ENCODE assay signal across 11 mouse cellular contexts in the genomic region with DNA sequence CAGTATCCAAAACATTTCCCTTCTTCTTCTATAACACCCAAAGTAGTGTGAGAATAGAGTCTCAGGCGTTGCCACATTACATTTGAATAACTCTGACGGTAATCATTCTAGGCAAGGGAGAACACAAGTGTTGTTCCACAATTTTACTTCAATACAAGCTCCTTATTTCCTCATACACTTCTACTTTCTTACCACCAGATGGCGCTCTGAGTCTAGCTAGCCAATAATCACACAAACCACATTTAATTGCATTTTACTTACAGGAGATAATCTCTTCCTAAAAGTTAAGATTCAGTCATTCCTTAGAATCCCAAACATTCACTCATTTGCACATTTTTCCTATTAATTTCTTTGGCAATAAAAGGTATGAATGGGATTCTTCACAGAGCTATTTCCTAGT.
DNase-seq lines count a peak whose midpoint lies in the region; ATAC-seq and TF ChIP-seq lines count a peak whose summit lies in the region.
"Had no signal": no experiment of that assay in that cellular context is flagged by ENCODE, and none has a peak within 500 bp of the region (broad histone marks: within the 10 kb centered on the region; RNA-seq: fewer than 3 reads in every experiment).

No protein-coding gene starts in this region.

- H3K4me3 ChIP-seq in heart, embryonic 11.5 days (ENCODE audit: low read depth, low read length) = no peak overlapping the region
- H3K4me3 ChIP-seq in lung, embryonic 14.5 days (ENCODE audit: low read depth, low read length) = no peak overlapping the region
- H3K4me3 ChIP-seq: hindbrain, embryonic 15.5 days; neural tube, embryonic 12.5 days; stomach, embryonic 15.5 days had no signal

- no peaks in the 10 kb centered on the region for H3K9me3 ChIP-seq in heart, embryonic 11.5 days (replicated peaks; ENCODE audit: control insufficient read depth, low read length)
- H3K9me3 ChIP-seq in lung, embryonic 14.5 days (ENCODE audit: low read depth, low read length) = no peaks in the 10 kb centered on the region
- H3K9me3 ChIP-seq: hindbrain, embryonic 15.5 days; neural tube, embryonic 12.5 days; stomach, embryonic 15.5 days had no signal

- TF ChIP-seq CTCF in lung, embryonic 14.5 days (IDR thresholded peaks at IDR 0.05; ENCODE audit: low read depth) = peak; percentile 87

- ATAC-seq in heart, embryonic 11.5 days (replicated peaks; ENCODE audit: insufficient number of reproducible peaks, low FRiP score, low TSS enrichment) = no peak
- ATAC-seq in lung, embryonic 14.5 days (ENCODE audit: insufficient read depth) = 0 out of 2 replicates have a peak, but pooled peaks have one; percentile 41
- no peak for ATAC-seq in activated CD4-positive, CD25-positive, alpha-beta regulatory T cell, adult 4 months

- no peaks in the 10 kb centered on the region for H3K4me1 ChIP-seq in heart, embryonic 11.5 days (ENCODE audit: control insufficient read depth, insufficient read depth, low read length)
- H3K4me1 ChIP-seq in lung, embryonic 14.5 days (ENCODE audit: insufficient read depth) = no peaks in the 10 kb centered on the region
- H3K4me1 ChIP-seq: stomach, embryonic 15.5 days had no signal

- H3K27ac ChIP-seq in heart, embryonic 11.5 days (ENCODE audit: low read depth, low read length) = no peak overlapping the region
- H3K27ac ChIP-seq in lung, embryonic 14.5 days (ENCODE audit: low read depth) = no peak overlapping the region
- H3K27ac ChIP-seq: hindbrain, embryonic 15.5 days; neural tube, embryonic 12.5 days; stomach, embryonic 15.5 days had no signal

- no peak overlapping the region for H3K9ac ChIP-seq in heart, embryonic 11.5 days (ENCODE audit: low read depth, low read length)
- no peak overlapping the region for H3K9ac ChIP-seq in lung, embryonic 14.5 days
- H3K9ac ChIP-seq: hindbrain, embryonic 15.5 days; neural tube, embryonic 12.5 days; stomach, embryonic 15.5 days had no signal

- H3K36me3 ChIP-seq in heart, embryonic 11.5 days (ENCODE audit: control insufficient read depth, insufficient read depth, low read length) = no peaks in the 10 kb centered on the region
- no peaks in the 10 kb centered on the region for H3K36me3 ChIP-seq in lung, embryonic 14.5 days (ENCODE audit: insufficient read depth)
- H3K36me3 ChIP-seq: hindbrain, embryonic 15.5 days; neural tube, embryonic 12.5 days; stomach, embryonic 15.5 days had no signal

- peak overlapping the region; percentile 32 for H3K4me2 ChIP-seq in heart, embryonic 11.5 days
- no peak overlapping the region for H3K4me2 ChIP-seq in lung, embryonic 14.5 days
- H3K4me2 ChIP-seq: hindbrain, embryonic 15.5 days; neural tube, embryonic 12.5 days; stomach, embryonic 15.5 days had no signal

- no peaks in the 10 kb centered on the region for H3K27me3 ChIP-seq in heart, embryonic 11.5 days (ENCODE audit: control insufficient read depth, insufficient read depth, low read length)
- no peaks in the 10 kb centered on the region for H3K27me3 ChIP-seq in lung, embryonic 14.5 days (ENCODE audit: insufficient read depth, low read length)
- H3K27me3 ChIP-seq: hindbrain, embryonic 15.5 days; neural tube, embryonic 12.5 days; stomach, embryonic 15.5 days had no signal

- no peak for DNase-seq in heart, postnatal 4 days
- peak; percentile 79 for DNase-seq in lung, embryonic 14.5 days
- no peak for DNase-seq in lung, postnatal 10 days
- DNase-seq in adipocyte (ENCODE audit: low spot score) = peak; percentile 62
- DNase-seq in naive thymus-derived CD4-positive, alpha-beta T cell, adult 2 months (ENCODE audit: low read depth) = peak; percentile 26
- DNase-seq in gastrocnemius, adult 8-10 months (ENCODE audit: low spot score in 2 of 2) = no peak

- WGBS in heart, embryonic 11.5 days (ENCODE audit: insufficient replicate concordance) = 8% methylated on average over 3 of the region's 3 CpGs
- 5% methylated on average over 3 of the region's 3 CpGs for WGBS in lung, embryonic 14.5 days

Comparison
In these comparisons a context has a peak if more than half of its experiments do, and no peak if none do; other contexts are left out.
1. DNase-seq: peak in lung, embryonic 14.5 days (single experiment), adipocyte (single experiment) and naive thymus-derived CD4-positive, alpha-beta T cell, adult 2 months (single experiment); none in heart, postnatal 4 days (single experiment), lung, postnatal 10 days (single experiment) and gastrocnemius, adult 8-10 months (0 of 2).